Mouse (Mus musculus) heart, postnatal 0 days (tissue): ENCODE measurements around the gene Eaf2. TPM values are rescaled to one million over a fixed set of nuclear protein-coding genes. Genes with fewer than 3 reads are reported as not detected.

Experiments
- ATAC-seq: fragments of 200-750 bp; cut with Nextera tagmentation; 2 replicates; pipeline ENCODE4 v1.8.0; 2017; ENCODE audit warnings: low read depth, moderate number of reproducible peaks, moderate library complexity; ENCODE audit not compliant: insufficient read depth
- DNase-seq: peaks from one replicate; pipeline ENCODE4 v3.0.0-alpha.2; 2016; ENCODE audit warnings: low spot score
- H3K27ac ChIP-seq: fragments of 300-500 bp; sonication (generic); 2 replicates; pipeline ENCODE4 v1.5.1; 2014; ENCODE audit warnings: low read depth, mild to moderate bottlenecking
- H3K27me3 ChIP-seq: fragments of 300-500 bp; sonication (generic); 2 replicates; pipeline ENCODE4 v1.6.1; 2014; ENCODE audit warnings: low read length, mixed read lengths; ENCODE audit not compliant: control insufficient read depth, insufficient read depth
- H3K36me3 ChIP-seq: fragments of 300-500 bp; sonication (generic); replicated peaks from 2 replicates; pipeline ENCODE4 v1.6.1; 2014; ENCODE audit warnings: low read length, mixed read lengths; ENCODE audit not compliant: control insufficient read depth, insufficient read depth
- H3K4me1 ChIP-seq: fragments of 300-500 bp; sonication (generic); 2 replicates; pipeline ENCODE4 v1.6.1; 2014; ENCODE audit warnings: antibody characterized with exemption; ENCODE audit not compliant: control insufficient read depth, insufficient read depth
- H3K4me2 ChIP-seq: fragments of 300-500 bp; sonication (generic); 2 replicates; pipeline ENCODE4 v1.6.1; 2014; ENCODE audit warnings: low read depth, mild to moderate bottlenecking, low read length, moderate library complexity
- H3K4me3 ChIP-seq: fragments of 300-500 bp; sonication (generic); 2 replicates; pipeline ENCODE4 v1.5.1; 2014; ENCODE audit warnings: low read depth, low read length
- H3K9ac ChIP-seq: fragments of 300-500 bp; sonication (generic); replicated peaks from 2 replicates; pipeline ENCODE4 v1.6.1; 2014; ENCODE audit warnings: low read depth, low read length, mixed read lengths
- H3K9me3 ChIP-seq: fragments of 300-500 bp; sonication (generic); replicated peaks from 2 replicates; pipeline ENCODE4 v1.6.1; 2016; ENCODE audit warnings: low read length; ENCODE audit not compliant: control insufficient read depth
- CTCF ChIP-seq: IDR thresholded peaks from 2 replicates; pipeline ENCODE4 v1.5.1; 2016; ENCODE audit warnings: antibody characterized with exemption, control low read depth, low read depth
- EP300 ChIP-seq: IDR thresholded peaks from 2 replicates; pipeline ENCODE4 v1.6.1; 2016; ENCODE audit warnings: antibody characterized with exemption, low read depth
- WGBS: fragments of 180-500 bp; shearing (Covaris S2); extraction: QIAGEN DNeasy Blood & Tissue Kit; methylation state at CpG from one replicate; pipeline ENCODE4 v1.1.7; 2014; 5-methylcytosine and 5-hydroxymethylcytosine counted together
- polyA plus RNA-seq: library from polyadenylated mRNA; unstranded; fragments of >200 nt; fragmentation: Nextera tagmentation; extraction: Ambion mirVana; gene quantifications from 2 replicates; pipeline ENCODE4 v1.2.1, GENCODE M21; 2015
- total RNA-seq: library from RNA; depleted of rRNA; stranded (reverse); fragments of >200 nt; gene quantifications from 2 replicates; pipeline ENCODE4 v1.2.3, GENCODE M21; 2014; ENCODE audit warnings: low replicate concordance

Eaf2 gene
- total and polyA plus RNA-seq, 2 experiments from 2014 or later, result 0.40 TPM; not detected in 1

- DNase-seq, result no peak
- Histone ChIP-seq H3K27ac (no peak overlapping the region), H3K9ac (no peak overlapping the region), H3K4me1 (no peaks in the 10 kb centered on the region), H3K4me3 (no peak overlapping the region), H3K27me3 (no peaks in the 10 kb centered on the region), H3K4me2 (no peak overlapping the region), H3K36me3 (peaks cover 81% of the 10 kb centered on the region), H3K9me3 (no peaks in the 10 kb centered on the region)
- ATAC-seq, result no peak
- TF ChIP-seq CTCF (no peak), EP300 (no peak)
- 95% methylated on average over 10 of the region's 10 CpGs for WGBS
Measured at GRCm38 (mm10) chr16:36918505-36918904, 43.7 kb upstream of the Eaf2 start.

GRCm38 (mm10) chr16:36914195-36914594 is 39.4 kb upstream of the Eaf2 start:
- H3K4me1 ChIP-seq, result no peaks in the 10 kb centered on the region
- DNase-seq (no peak), ATAC-seq (no peak)
- H3K36me3 ChIP-seq, result peaks cover 86% of the 10 kb centered on the region
- H3K4me2 ChIP-seq, result no peak overlapping the region
- no peak overlapping the region for H3K27ac ChIP-seq
- H3K9me3 ChIP-seq, result no peaks in the 10 kb centered on the region
- TF ChIP-seq CTCF (no peak), EP300 (no peak)
- H3K4me3 ChIP-seq, result no peak overlapping the region
- no peaks in the 10 kb centered on the region for H3K27me3 ChIP-seq
- WGBS, result 64% methylated on average over 5 of the region's 5 CpGs
- H3K9ac ChIP-seq, result no peak overlapping the region

DNA sequence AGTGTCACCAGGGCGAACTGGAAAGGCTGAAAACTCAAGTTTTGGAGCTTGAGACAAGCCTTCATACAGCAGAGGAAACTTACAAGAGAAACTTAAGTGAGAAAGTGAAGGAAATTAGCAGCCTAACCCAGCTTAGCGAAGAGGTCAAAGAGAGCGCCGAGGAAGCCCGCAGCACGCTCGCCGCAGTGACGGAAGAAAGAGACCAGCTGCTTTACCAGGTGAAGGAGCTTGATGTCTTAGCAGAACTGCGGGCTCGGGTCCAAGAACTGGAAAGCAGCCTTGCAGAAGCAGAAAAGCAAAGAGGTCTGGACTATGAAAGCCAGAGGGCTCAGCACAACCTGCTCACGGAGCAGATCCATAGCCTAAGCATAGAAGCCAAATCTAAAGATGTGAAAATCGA is 37.5 kb upstream of the Eaf2 start:
- H3K27me3 ChIP-seq, result no peaks in the 10 kb centered on the region
- H3K4me1 ChIP-seq, result peaks cover 5% of the 10 kb centered on the region; the same call in 1 of the 2 replicates
- 91% methylated on average over 13 of the region's 13 CpGs for WGBS
- TF ChIP-seq CTCF (no peak), EP300 (no peak)
- peaks cover 81% of the 10 kb centered on the region for H3K36me3 ChIP-seq
- DNase-seq (no peak), ATAC-seq (no peak)
- no peaks in the 10 kb centered on the region for H3K9me3 ChIP-seq
- no peak overlapping the region for H3K4me3 ChIP-seq
- no peak overlapping the region for H3K9ac ChIP-seq
- no peak overlapping the region for H3K27ac ChIP-seq
- H3K4me2 ChIP-seq, result no peak overlapping the region

DNA sequence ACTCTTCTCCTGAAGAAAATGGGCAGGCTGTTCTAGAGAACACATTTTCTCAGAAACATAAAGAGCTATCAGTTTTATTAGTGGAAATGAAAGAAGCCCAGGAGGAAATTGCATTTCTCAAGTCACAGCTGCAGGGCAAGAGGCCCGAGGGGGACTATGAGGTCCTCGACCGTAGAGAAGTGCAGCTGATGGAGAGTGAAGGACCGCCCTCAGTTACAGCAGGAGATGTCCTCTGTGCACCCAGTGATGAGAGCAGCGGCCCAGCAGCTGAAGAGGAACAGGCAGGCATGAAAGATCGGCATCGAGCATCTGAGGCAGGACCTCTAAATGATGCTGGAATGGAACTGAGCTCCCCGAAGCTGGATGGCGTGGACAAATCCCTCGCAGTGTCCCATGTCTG is 37.1 kb upstream of the Eaf2 start:
- 86% methylated on average over 10 of the region's 10 CpGs for WGBS
- Histone ChIP-seq H3K27me3 (no peaks in the 10 kb centered on the region), H3K4me2 (no peak overlapping the region), H3K4me3 (no peak overlapping the region), H3K4me1 (peaks cover 5% of the 10 kb centered on the region; the same call in 1 of the 2 replicates), H3K36me3 (peaks cover 79% of the 10 kb centered on the region), H3K9ac (no peak overlapping the region), H3K9me3 (no peaks in the 10 kb centered on the region), H3K27ac (no peak overlapping the region)
- TF ChIP-seq EP300 (no peak), CTCF (no peak)
- ATAC-seq, result no peak
- DNase-seq, result no peak

GRCm38 (mm10) chr16:36903156-36903555 is 28.4 kb upstream of the Eaf2 start:
- DNase-seq (no peak), ATAC-seq (no peak)
- H3K4me2 ChIP-seq, result no peak overlapping the region
- H3K9me3 ChIP-seq, result no peaks in the 10 kb centered on the region
- H3K27me3 ChIP-seq, result no peaks in the 10 kb centered on the region
- H3K4me1 ChIP-seq, result no peaks in the 10 kb centered on the region
- peaks cover 76% of the 10 kb centered on the region for H3K36me3 ChIP-seq
- TF ChIP-seq EP300, result no peak
- no peak overlapping the region for H3K4me3 ChIP-seq
- H3K27ac ChIP-seq, result no peak overlapping the region
- H3K9ac ChIP-seq, result no peak overlapping the region
- WGBS, result 89% methylated on average over 5 of the region's 5 CpGs

DNA sequence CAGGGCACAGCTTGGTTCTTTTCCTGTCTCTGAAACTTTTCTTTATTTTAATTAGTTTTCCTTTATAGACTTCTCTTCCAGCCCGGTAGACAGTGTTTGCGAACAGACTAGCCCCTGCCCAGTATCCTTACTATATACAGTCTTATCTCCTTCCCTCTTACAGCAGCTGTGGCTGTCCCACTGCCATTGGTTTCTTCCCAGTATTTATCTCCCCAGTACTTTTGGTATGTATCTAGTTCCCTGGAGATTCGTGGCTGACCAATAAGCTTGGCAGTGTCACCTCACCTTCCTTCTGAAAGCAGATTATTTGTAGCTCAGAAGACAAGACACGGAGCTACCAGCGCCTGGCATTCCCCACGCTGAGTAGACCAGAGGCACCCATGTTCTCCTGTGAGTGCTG is 21.9 kb upstream of the Eaf2 start:
- Histone ChIP-seq H3K36me3 (peaks cover 86% of the 10 kb centered on the region), H3K9ac (no peak overlapping the region), H3K27ac (no peak overlapping the region), H3K4me1 (no peaks in the 10 kb centered on the region), H3K4me2 (no peak overlapping the region), H3K9me3 (no peaks in the 10 kb centered on the region), H3K4me3 (no peak overlapping the region), H3K27me3 (no peaks in the 10 kb centered on the region)
- ATAC-seq, result no peak
- 51% methylated on average over 6 of the region's 6 CpGs for WGBS
- TF ChIP-seq EP300, result no peak
- no peak for TF ChIP-seq CTCF
- no peak for DNase-seq
